Mouse (Mus musculus): ENCODE measurements at regions not wholly inside any gene's neighbourhood (a gene's known extent, or its start where the extent isn't known, plus 50 kb on each side); places are given as distances from the start of the nearest gene placed in this dataset.

- TF ChIP-seq ELF1 (IDR thresholded peaks at IDR 0.05; ENCODE audit: low read depth, low read length) (no peak), EP300 (IDR thresholded peaks at IDR 0.05; ENCODE audit: low read depth in 1 of 2, low read length in 2 of 2) (no peak), RAD21 (IDR thresholded peaks at IDR 0.05; ENCODE audit: low read depth, low read length) (no peak), POLR2AphosphoS2 (IDR thresholded peaks at IDR 0.05; ENCODE audit: low read length) (no peak), HCFC1 (IDR thresholded peaks at IDR 0.05; ENCODE audit: low read depth, low read length) (no peak), ZKSCAN1 (IDR thresholded peaks at IDR 0.05; ENCODE audit: low read depth, low read length) (no peak), CTCF (IDR thresholded peaks at IDR 0.05 in 2 of 3, conservative IDR thresholded peaks at IDR 0.05 in 1 of 3; ENCODE audit: control insufficient read depth in 1 of 3, insufficient read depth in 1 of 3, low read depth in 2 of 3, low read length in 3 of 3, poor library complexity in 1 of 3, severe bottlenecking in 1 of 3) (no peak)
Observed at GRCm38 (mm10) chr3:50660966-50661365, 217.6 kb upstream of the Slc7a11 start.

Data from MEL (cell line).